Comparison of ENCODE assay signal across 10 mouse cellular contexts in genomic region chr6:24894874-24895183, GRCm38 (mm10). TPM values are rescaled to one million over a fixed set of nuclear protein-coding genes. Genes with fewer than 3 reads are reported as not detected.
A peak's percentile ranks its signal among the peaks of the same experiment; 100 is the strongest.
DNase-seq lines count a peak whose midpoint lies in the region; ATAC-seq and TF ChIP-seq lines count a peak whose summit lies in the region.
"Had no signal": no experiment of that assay in that cellular context is flagged by ENCODE, and none has a peak within 500 bp of the region (broad histone marks: within the 10 kb centered on the region; RNA-seq: fewer than 3 reads in every experiment).

No protein-coding gene starts in this region.

- peak overlapping the region; percentile 48 for H3K4me2 ChIP-seq in lung, postnatal 0 days (replicated peaks; ENCODE audit: low read depth, low read length)
- 0 out of 2 replicates have a peak overlapping the region, but pooled peaks have one; percentile 26 for H3K4me2 ChIP-seq in intestine, embryonic 14.5 days (ENCODE audit: low read length)
- H3K4me2 ChIP-seq in stomach, embryonic 15.5 days = peak overlapping the region; percentile 33

- H3K27me3 ChIP-seq in lung, postnatal 0 days (replicated peaks; ENCODE audit: insufficient read depth, low read length) = no peaks in the 10 kb centered on the region
- H3K27me3 ChIP-seq in intestine, embryonic 14.5 days (replicated peaks; ENCODE audit: control insufficient read depth, insufficient read depth, low read length) = no peaks in the 10 kb centered on the region
- H3K27me3 ChIP-seq in stomach, embryonic 15.5 days (replicated peaks) = no peaks in the 10 kb centered on the region

- no peaks in the 10 kb centered on the region for H3K4me1 ChIP-seq in lung, postnatal 0 days (ENCODE audit: insufficient read depth, low read depth, low read length)
- no peaks in the 10 kb centered on the region for H3K4me1 ChIP-seq in intestine, embryonic 14.5 days (replicated peaks; ENCODE audit: control insufficient read depth, insufficient read depth, low read length)
- H3K4me1 ChIP-seq in stomach, embryonic 15.5 days = no peaks in the 10 kb centered on the region

- no peaks in the 10 kb centered on the region for H3K36me3 ChIP-seq in lung, postnatal 0 days (ENCODE audit: insufficient read depth, low read length)
- no peaks in the 10 kb centered on the region for H3K36me3 ChIP-seq in intestine, embryonic 14.5 days (ENCODE audit: control insufficient read depth, insufficient read depth, low read length)
- H3K36me3 ChIP-seq in stomach, embryonic 15.5 days = no peaks in the 10 kb centered on the region

- H3K4me3 ChIP-seq in lung, postnatal 0 days (ENCODE audit: low read depth, low read length) = peak overlapping the region; percentile 28
- H3K4me3 ChIP-seq in intestine, embryonic 14.5 days (ENCODE audit: low read depth, low read length) = peak overlapping the region; percentile 6; the same call in 1 of the 2 replicates
- H3K4me3 ChIP-seq in stomach, embryonic 15.5 days (replicated peaks) = no peak overlapping the region; the same call in 1 of the 2 replicates

- TF ChIP-seq EP300 in lung, postnatal 0 days (IDR thresholded peaks at IDR 0.05) = no peak

- ATAC-seq in frontal cortex, adult (ENCODE audit: low TSS enrichment) = peak; percentile 14; the same call in 1 of the 2 replicates
- ATAC-seq in lung, postnatal 0 days = no peak
- no peak for ATAC-seq in intestine, embryonic 14.5 days (replicated peaks; ENCODE audit: low FRiP score, low TSS enrichment, low read depth)
- no peak for ATAC-seq in stomach, embryonic 15.5 days (ENCODE audit: insufficient read depth, low FRiP score, low read depth)
- ATAC-seq in activated CD4-positive, CD25-positive, alpha-beta regulatory T cell, adult 4 months = no peak

- H3K9me3 ChIP-seq in lung, postnatal 0 days (ENCODE audit: low read length) = no peaks in the 10 kb centered on the region
- H3K9me3 ChIP-seq in intestine, embryonic 14.5 days (ENCODE audit: control insufficient read depth, low read length) = no peaks in the 10 kb centered on the region
- no peaks in the 10 kb centered on the region for H3K9me3 ChIP-seq in stomach, embryonic 15.5 days

- H3K9ac ChIP-seq in lung, postnatal 0 days (replicated peaks; ENCODE audit: low read depth) = no peak overlapping the region
- no peak overlapping the region for H3K9ac ChIP-seq in intestine, embryonic 14.5 days (ENCODE audit: low read length)
- H3K9ac ChIP-seq in stomach, embryonic 15.5 days = no peak overlapping the region

- no peak for TF ChIP-seq CTCF in lung, postnatal 0 days (IDR thresholded peaks at IDR 0.05)

- H3K27ac ChIP-seq in lung, postnatal 0 days (ENCODE audit: low read length) = no peak overlapping the region
- H3K27ac ChIP-seq in intestine, embryonic 14.5 days (ENCODE audit: low read depth) = no peak overlapping the region
- H3K27ac ChIP-seq in stomach, embryonic 15.5 days = no peak overlapping the region

- 30% methylated on average over 2 of the region's 2 CpGs for WGBS in lung, postnatal 0 days
- 54% methylated on average over 2 of the region's 2 CpGs for WGBS in intestine, embryonic 14.5 days
- 34% methylated on average over 2 of the region's 2 CpGs for WGBS in stomach, embryonic 15.5 days

- no peak for DNase-seq in frontal cortex, postnatal 14 days (ENCODE audit: low spot score in 2 of 2)
- DNase-seq in lung, postnatal 0 days (ENCODE audit: low spot score) = no peak
- no peak for DNase-seq in lung, postnatal 25 days (ENCODE audit: low spot score)
- peak; percentile 58 for DNase-seq in intestine, embryonic 14.5 days (ENCODE audit: low spot score)
- no peak for DNase-seq in frontal cortex, postnatal 10 days (ENCODE audit: low spot score in 2 of 2)

RNA-seq across cellular contexts. Expression of gene Hyal5, which starts 37.0 kb away (rescaled TPM):
- polyA plus RNA-seq in lung, postnatal 0 days (2015; fragmentation: Nextera tagmentation; extraction: Ambion mirVana) = 0.08 TPM in 1 of 2 replicates, not detected in the other
- polyA plus RNA-seq in intestine, embryonic 14.5 days (2014; fragmentation: Nextera tagmentation; extraction: Ambion mirVana) = 0.08 TPM in 1 of 2 replicates, not detected in the other
- 0.30 and 0.52 TPM in 2 replicates for polyA plus RNA-seq in stomach, embryonic 15.5 days (2015; fragmentation: Nextera tagmentation; extraction: Ambion mirVana)
- polyA plus RNA-seq in activated CD4-positive, CD25-positive, alpha-beta regulatory T cell, adult 4 months (2017; shearing (Covaris generic)) = not detected
- polyA plus RNA-seq: cerebellum, adult 2 months; stomach, embryonic 14.5 days had no signal
